In genomic region chr7:3345301-3345700, GRCm38 (mm10) we compare ENCODE assay signal across 32 mouse cellular contexts. TPM values are rescaled to one million over a fixed set of nuclear protein-coding genes. Genes with fewer than 3 reads are reported as not detected.
"Had no signal": no experiment of that assay in that cellular context is flagged by ENCODE, and none has a peak within 500 bp of the region (broad histone marks: within the 10 kb centered on the region; RNA-seq: fewer than 3 reads in every experiment).

No protein-coding gene starts in this region.

- H3K9ac ChIP-seq: embryonic facial prominence, embryonic 12.5 days; embryonic facial prominence, embryonic 13.5 days; embryonic facial prominence, embryonic 15.5 days; forebrain, embryonic 12.5 days; forebrain, embryonic 13.5 days; forebrain, embryonic 15.5 days; forebrain, postnatal 0 days had no signal

- H3K4me3 ChIP-seq: embryonic facial prominence, embryonic 10.5 days; embryonic facial prominence, embryonic 12.5 days; embryonic facial prominence, embryonic 13.5 days; embryonic facial prominence, embryonic 15.5 days; erythroblast, embryonic 14.5 days; forebrain, embryonic 10.5 days; forebrain, embryonic 12.5 days; forebrain, embryonic 13.5 days; forebrain, embryonic 15.5 days; gastrocnemius, adult 2 months; heart, adult 2 months had no signal

- ATAC-seq: forebrain, embryonic 13.5 days; forebrain, embryonic 14.5 days; forebrain, embryonic 15.5 days; forebrain, embryonic 16.5 days; forebrain, postnatal 0 days had no signal

- H3K27ac ChIP-seq: embryonic facial prominence, embryonic 10.5 days; embryonic facial prominence, embryonic 12.5 days; embryonic facial prominence, embryonic 13.5 days; embryonic facial prominence, embryonic 15.5 days; forebrain, embryonic 10.5 days; forebrain, embryonic 12.5 days; forebrain, embryonic 13.5 days; forebrain, embryonic 15.5 days; gastrocnemius, adult 2 months; heart, adult 2 months had no signal

- DNase-seq: cerebellum, adult 9-10 months; cerebellum, adult 9-11 months; cerebellum, postnatal 10 days; cerebellum, postnatal 14 days; cerebellum, postnatal 25 days; cerebellum, postnatal 36 days; embryo, embryonic 11 days; forebrain, postnatal 0 days; gastrocnemius, adult 2 months; gastrocnemius, postnatal 10 days; gastrocnemius, postnatal 14 days; gastrocnemius, postnatal 25 days; gastrocnemius, postnatal 36 days; heart, adult 18-20 months; heart, adult 2 months had no signal

- H3K27me3 ChIP-seq: embryonic facial prominence, embryonic 12.5 days; embryonic facial prominence, embryonic 13.5 days; embryonic facial prominence, embryonic 15.5 days; forebrain, embryonic 12.5 days; forebrain, embryonic 13.5 days; forebrain, embryonic 15.5 days had no signal

- H3K9me3 ChIP-seq: embryonic facial prominence, embryonic 10.5 days; embryonic facial prominence, embryonic 12.5 days; embryonic facial prominence, embryonic 13.5 days; embryonic facial prominence, embryonic 15.5 days; forebrain, embryonic 10.5 days; forebrain, embryonic 12.5 days; forebrain, embryonic 13.5 days; forebrain, embryonic 15.5 days had no signal

- H3K4me1 ChIP-seq: embryonic facial prominence, embryonic 10.5 days; embryonic facial prominence, embryonic 12.5 days; embryonic facial prominence, embryonic 13.5 days; embryonic facial prominence, embryonic 15.5 days; forebrain, embryonic 12.5 days; forebrain, embryonic 13.5 days; forebrain, embryonic 15.5 days had no signal

- H3K4me2 ChIP-seq: embryonic facial prominence, embryonic 12.5 days; embryonic facial prominence, embryonic 13.5 days; embryonic facial prominence, embryonic 15.5 days; forebrain, embryonic 12.5 days; forebrain, embryonic 13.5 days; forebrain, embryonic 15.5 days had no signal

RNA-seq across cellular contexts. Expression of gene Cacng7, which starts 12.5 kb away (rescaled TPM):
- total RNA-seq: common myeloid progenitor, adult 5-6 weeks; granulocyte monocyte progenitor cell, adult 5-6 weeks had no signal
- polyA plus RNA-seq: erythroblast, embryonic 14.5 days had no signal

RNA-seq across cellular contexts. Expression of gene Cacng8, which starts 45.2 kb away (rescaled TPM):
- total RNA-seq: common myeloid progenitor, adult 5-6 weeks; gastrocnemius, adult 18-20 months; gastrocnemius, adult 2 months; gastrocnemius, adult 8-10 months; gastrocnemius, postnatal 14 days; gastrocnemius, postnatal 25 days; gastrocnemius, postnatal 36 days; gastrocnemius, postnatal 4 days; granulocyte monocyte progenitor cell, adult 5-6 weeks; heart, adult 18-20 months; heart, adult 2 months; heart, adult 8-10 months had no signal
- polyA plus RNA-seq: erythroblast, embryonic 14.5 days; heart, adult 2 months had no signal

RNA-seq across cellular contexts. Expression of gene Prkcg, which starts 56.3 kb away (rescaled TPM):
- total RNA-seq: common myeloid progenitor, adult 5-6 weeks; granulocyte monocyte progenitor cell, adult 5-6 weeks had no signal
- polyA plus RNA-seq: erythroblast, embryonic 14.5 days had no signal

RNA-seq across cellular contexts. Expression of gene Myadm, which starts 56.4 kb away (rescaled TPM):
- polyA plus RNA-seq: erythroblast, embryonic 14.5 days had no signal
